Mouse (Mus musculus) ES-E14 (cell line): ENCODE data around the gene Gm44502. TPM values are rescaled to one million over a fixed set of nuclear protein-coding genes. Genes with fewer than 3 reads are reported as not detected.

ENCODE experiments used
- DNase-seq: peaks from one replicate; pipeline ENCODE4 v3.0.0-alpha.2; 2013; ENCODE audit warnings: low read depth, low spot score
- H3K27ac ChIP-seq: 2 replicates; pipeline ENCODE4 v1.5.1; 2012; ENCODE audit warnings: low read depth, mild to moderate bottlenecking, low read length, moderate library complexity, mixed read lengths; ENCODE audit not compliant: poor library complexity, insufficient read depth, severe bottlenecking
- H3K36me3 ChIP-seq: 2 replicates; pipeline ENCODE4 v1.6.1; 2012; ENCODE audit warnings: mild to moderate bottlenecking, low read length, moderate library complexity, mixed read lengths; ENCODE audit not compliant: control insufficient read depth, poor library complexity, insufficient read depth, severe bottlenecking
- H3K4me1 ChIP-seq, 2 experiments: fragments of 150-350 bp in 1 of 2; sonication (generic) in 1 of 2; 2 replicates each; pipeline ENCODE4 v1.6.1; 2012; ENCODE audit warnings: low read length in 2 of 2, mild to moderate bottlenecking in 1 of 2, mixed read lengths in 1 of 2; ENCODE audit not compliant: control insufficient read depth in 2 of 2, insufficient read depth in 2 of 2, poor library complexity in 1 of 2
- H3K4me3 ChIP-seq, 2 experiments: fragments of 150-350 bp in 1 of 2; sonication (generic) in 1 of 2; 2 replicates each; pipeline ENCODE4 v1.5.1; 2012; ENCODE audit warnings: low read length in 2 of 2, low read depth in 1 of 2, mild to moderate bottlenecking in 1 of 2, mixed read lengths in 1 of 2; ENCODE audit not compliant: insufficient read depth in 1 of 2, poor library complexity in 1 of 2, severe bottlenecking in 1 of 2
- H3K9ac ChIP-seq: 2 replicates; pipeline ENCODE4 v1.6.1; 2012; ENCODE audit warnings: low read depth, mild to moderate bottlenecking, low read length, mixed read lengths; ENCODE audit not compliant: poor library complexity, insufficient read depth, severe bottlenecking
- H3K9me3 ChIP-seq: fragments of 150-350 bp; sonication (generic); 2 replicates; pipeline ENCODE4 v1.6.1; 2012; ENCODE audit warnings: low read depth, mild to moderate bottlenecking, low read length; ENCODE audit not compliant: control insufficient read depth, insufficient read depth
- CHD2 ChIP-seq: IDR thresholded peaks from 2 replicates; pipeline ENCODE4 v1.6.1; 2014; ENCODE audit warnings: mild to moderate bottlenecking, low read depth, low read length, inconsistent platforms
- HCFC1 ChIP-seq: IDR thresholded peaks from 2 replicates; pipeline ENCODE4 v1.6.1; 2012; ENCODE audit warnings: low read length, inconsistent platforms, borderline replicate concordance; ENCODE audit not compliant: insufficient read depth
- MAFK ChIP-seq: IDR thresholded peaks from 2 replicates; pipeline ENCODE4 v1.6.1; 2014; ENCODE audit warnings: mild to moderate bottlenecking, low read depth, low read length, inconsistent platforms; ENCODE audit not compliant: insufficient read depth
- ZC3H11A ChIP-seq: IDR thresholded peaks from 2 replicates; pipeline ENCODE4 v1.6.1; 2012; ENCODE audit warnings: low read depth, mild to moderate bottlenecking, inconsistent platforms, low read length, borderline replicate concordance
- ZNF384 ChIP-seq: IDR thresholded peaks from 2 replicates; pipeline ENCODE4 v1.6.1; 2012; ENCODE audit warnings: low read depth, low read length, inconsistent platforms
- in situ Hi-C, 2 experiments: fragments of 600-800 bp; cut with MboI; formaldehyde crosslinking; loops; one replicate each; pipeline ENCODE4 v1.15.1; 2025; ENCODE audit warnings: low sequenced_read_pairs in 2 of 2, inconsistent platforms in 1 of 2; ENCODE audit not compliant: unreplicated experiment in 2 of 2
- total RNA-seq: library from RNA; depleted of rRNA; stranded (reverse); fragments of 300-350 nt; gene quantifications from 2 replicates; pipeline ENCODE4 v1.2.3, GENCODE M21; 2012

Gm44502 gene
- total RNA-seq, 1 experiment, result 0.36 TPM

- Histone ChIP-seq H3K4me3 (no peak overlapping the region), H3K9ac (no peak overlapping the region), H3K9me3 (no peaks in the 10 kb centered on the region), H3K4me1 (peaks cover 9 to 32% of the 10 kb centered on the region in 2 experiments), H3K36me3 (peaks cover 5% of the 10 kb centered on the region; the same call in 1 of the 2 replicates), H3K27ac (no peak overlapping the region)
- no peak for TF ChIP-seq HCFC1
- TF ChIP-seq CHD2, result no peak
- TF ChIP-seq MAFK, result no peak
- no peak for TF ChIP-seq ZC3H11A
- no peak for TF ChIP-seq ZNF384
- in situ Hi-C loops, result no loop called here
- no peak for DNase-seq
Observed at GRCm38 (mm10) chr15:89473921-89474320, 44.4 kb upstream of the Gm44502 start.

GRCm38 (mm10) chr15:89473370-89473769 lies 43.9 kb upstream of the Gm44502 start:
- no peak overlapping the region for H3K9ac ChIP-seq
- H3K27ac ChIP-seq, result no peak overlapping the region
- in situ Hi-C loops, result no loop called here
- DNase-seq, result no peak
- peaks cover 9 to 30% of the 10 kb centered on the region in 2 experiments for H3K4me1 ChIP-seq
- H3K9me3 ChIP-seq, result no peaks in the 10 kb centered on the region
- no peak overlapping the region for H3K4me3 ChIP-seq
- peaks cover 5% of the 10 kb centered on the region; the same call in 1 of the 2 replicates for H3K36me3 ChIP-seq
- TF ChIP-seq ZNF384, result no peak
- TF ChIP-seq HCFC1, result no peak
- no peak for TF ChIP-seq CHD2
- TF ChIP-seq ZC3H11A, result no peak
- no peak for TF ChIP-seq MAFK

- Histone ChIP-seq H3K4me1 (peaks cover 7 to 24% of the 10 kb centered on the region in 2 experiments), H3K36me3 (peaks cover 5% of the 10 kb centered on the region; the same call in 1 of the 2 replicates), H3K27ac (no peak overlapping the region), H3K9me3 (no peaks in the 10 kb centered on the region), H3K9ac (no peak overlapping the region), H3K4me3 (no peak overlapping the region)
- no peak for DNase-seq
- in situ Hi-C loops, result no loop called here
- no peak for TF ChIP-seq ZNF384
- no peak for TF ChIP-seq MAFK
- no peak for TF ChIP-seq CHD2
- no peak for TF ChIP-seq HCFC1
- TF ChIP-seq ZC3H11A, result no peak
Observed at GRCm38 (mm10) chr15:89471476-89471875, 42.0 kb upstream of the Gm44502 start.

GRCm38 (mm10) chr15:89468577-89468976 lies 39.1 kb upstream of the Gm44502 start:
- in situ Hi-C loops, result no loop called here
- no peaks in the 10 kb centered on the region for H3K9me3 ChIP-seq
- H3K9ac ChIP-seq, result no peak overlapping the region
- H3K4me3 ChIP-seq, result no peak overlapping the region
- H3K27ac ChIP-seq, result no peak overlapping the region
- no peak for DNase-seq
- peaks cover 6 to 15% of the 10 kb centered on the region in 2 experiments; a peak in 3 of 4 replicates for H3K4me1 ChIP-seq
- TF ChIP-seq ZNF384, result no peak
- no peak for TF ChIP-seq CHD2
- H3K36me3 ChIP-seq, result peaks cover 3% of the 10 kb centered on the region; the same call in 1 of the 2 replicates

GRCm38 (mm10) chr15:89465052-89465451 lies 35.6 kb upstream of the Gm44502 start:
- Histone ChIP-seq H3K4me1 (peaks cover 6 to 9% of the 10 kb centered on the region in 2 experiments; a peak in 2 of 4 replicates), H3K9me3 (no peaks in the 10 kb centered on the region), H3K36me3 (no peaks in the 10 kb centered on the region), H3K27ac (no peak overlapping the region), H3K9ac (no peak overlapping the region), H3K4me3 (no peak overlapping the region)
- no peak for DNase-seq
- in situ Hi-C loops, result no loop called here
- TF ChIP-seq CHD2 (no peak), HCFC1 (no peak), MAFK (no peak), ZC3H11A (no peak), ZNF384 (peak; percentile 82; the same call in 1 of the 2 replicates)
